Mouse (Mus musculus) kidney, postnatal 4 days (tissue): ENCODE results near the gene Btrc.

ENCODE experiments used
- DNase-seq, 2 experiments: peaks; one replicate each; pipeline ENCODE4 v3.0.0; 2021; ENCODE audit warnings: mixed read lengths in 2 of 2

The Btrc gene

DNA sequence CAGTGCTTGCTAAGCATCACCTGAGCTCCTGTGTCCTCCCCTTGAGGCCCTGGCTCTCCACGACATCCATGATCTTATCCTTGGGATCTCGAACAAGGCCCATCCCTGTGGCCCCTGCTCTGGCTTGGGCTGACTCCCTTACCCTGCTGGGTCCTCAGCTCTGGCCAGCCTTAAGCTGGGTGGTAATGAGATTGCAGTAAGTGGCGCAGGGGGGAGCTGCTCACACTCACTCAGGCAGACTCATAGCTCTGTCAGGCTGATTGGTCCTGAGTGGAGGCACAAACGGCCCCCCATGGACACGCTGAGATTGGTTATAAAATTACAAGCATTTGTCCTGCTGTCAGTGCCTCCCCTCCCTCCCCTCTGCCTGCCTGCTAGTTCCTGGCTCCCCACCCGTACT lies 172.4 kb downstream of the Btrc start:
- no peak for DNase-seq

- peak; percentile 78 to 80 for DNase-seq
These were observed 174.0 kb downstream of the Btrc start for GRCm38 (mm10) chr19:45537505-45537904.

- no peak for DNase-seq
These were observed 177.3 kb downstream of the Btrc start for GRCm38 (mm10) chr19:45540657-45541408.

DNA sequence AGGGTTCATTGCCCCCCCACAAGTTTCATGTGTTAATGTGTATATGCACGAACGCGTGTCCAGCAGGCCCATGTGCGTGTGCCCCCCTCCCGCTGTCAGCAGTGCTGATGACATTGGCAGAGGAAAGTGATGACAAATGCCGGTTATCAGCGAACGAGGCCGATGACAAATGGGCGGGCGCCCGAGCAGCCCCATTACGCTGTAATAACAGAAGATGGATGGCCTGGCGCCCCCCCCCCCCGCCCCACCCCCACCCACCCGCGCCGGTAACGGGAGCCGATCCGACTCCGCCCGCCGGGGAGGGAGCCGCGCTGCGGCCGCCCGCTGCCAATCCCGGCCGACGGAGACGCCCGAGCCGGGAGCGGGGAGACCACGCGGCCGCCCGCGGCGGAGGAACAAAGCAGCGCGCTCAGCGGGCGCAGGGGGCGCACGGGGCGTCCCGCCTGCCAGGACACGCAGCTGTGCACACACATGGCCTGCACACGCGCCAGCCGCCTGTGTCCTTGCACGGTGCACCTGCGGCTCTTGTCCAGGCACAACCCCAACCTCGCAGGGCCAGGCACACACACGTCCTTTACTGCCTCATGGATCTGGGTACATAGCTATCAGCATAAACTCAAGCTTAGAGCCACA lies 178.0 kb downstream of the Btrc start:
- peak; percentile 63 to 73 for DNase-seq

DNA sequence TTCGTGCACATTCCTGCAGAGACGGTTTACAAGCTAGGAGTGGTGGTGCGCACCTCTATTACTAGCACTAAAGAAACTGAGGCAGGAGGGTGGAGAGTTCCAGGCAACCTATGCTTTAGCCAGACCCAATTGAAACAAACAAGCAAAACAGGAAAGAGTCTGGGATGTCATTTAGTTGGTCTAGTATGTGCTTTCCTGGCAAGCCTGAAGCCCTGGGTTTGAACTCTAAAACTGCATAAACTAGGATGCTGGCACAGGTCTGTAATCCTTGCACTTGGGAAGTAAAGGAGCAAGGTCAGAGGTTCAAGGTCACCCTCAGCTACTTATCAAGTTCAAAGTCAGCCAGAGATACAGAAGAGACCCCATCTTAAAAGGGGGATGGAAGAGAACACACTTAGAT lies 178.5 kb downstream of the Btrc start:
- no peak for DNase-seq

DNA sequence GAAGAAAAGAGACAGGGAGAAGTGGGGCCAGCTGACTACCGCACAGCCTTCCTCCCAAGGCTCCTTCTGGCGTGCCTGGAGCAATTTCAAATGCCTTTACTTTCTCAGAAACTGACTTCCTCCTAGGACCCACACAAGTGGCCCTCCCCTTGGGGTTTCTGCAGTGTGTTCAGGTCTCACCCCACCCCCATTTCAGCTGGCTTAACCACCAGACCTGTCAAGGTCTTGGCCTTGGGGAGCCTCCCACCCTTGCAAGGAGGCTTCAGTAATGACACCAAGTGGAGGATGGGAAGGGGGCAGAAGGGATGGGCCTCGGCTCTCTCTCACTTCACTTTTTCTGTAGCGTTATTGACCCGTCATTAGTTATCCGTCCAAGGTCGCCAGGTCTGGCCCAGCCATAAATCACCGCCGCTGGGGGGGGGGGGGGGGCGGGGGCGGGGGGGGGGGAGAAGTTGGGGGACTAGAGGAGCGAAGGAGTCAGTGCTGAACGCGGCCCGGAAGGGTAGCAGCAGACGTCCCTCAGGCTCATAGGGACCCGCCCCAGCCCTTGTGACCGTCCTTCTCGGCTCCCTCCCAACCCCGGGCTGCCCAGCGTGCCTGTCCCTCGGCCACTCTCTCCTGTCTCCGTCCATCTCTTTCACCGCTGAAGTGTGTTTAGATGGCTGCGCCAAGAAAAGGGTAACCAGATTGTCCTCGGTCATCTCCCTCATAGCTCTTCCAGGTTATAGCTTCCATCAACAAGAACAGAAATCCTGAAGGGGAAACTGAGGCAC lies 180.8 kb downstream of the Btrc start:
- peak in 1 of 2 experiments; percentile 50 for DNase-seq

DNA sequence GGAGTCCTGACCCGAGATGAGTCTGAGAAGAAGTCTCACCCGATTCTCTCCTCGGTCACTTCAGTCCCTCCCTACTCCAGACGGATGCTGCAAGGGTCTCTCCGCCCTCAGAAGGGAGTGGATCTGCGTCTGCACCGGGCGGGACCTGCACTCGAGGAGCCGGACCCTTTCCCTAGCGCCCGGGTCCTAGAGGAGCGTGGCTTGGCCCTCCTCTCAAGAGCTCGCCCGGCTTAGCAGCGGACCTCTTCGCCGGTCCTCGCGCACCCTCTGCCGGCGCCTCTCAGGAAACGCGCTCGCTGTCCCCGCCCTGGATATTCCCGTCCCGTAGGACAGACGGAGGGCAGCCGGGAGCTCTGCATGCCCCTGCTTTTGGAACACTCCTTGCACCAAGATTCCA lies 181.4 kb downstream of the Btrc start:
- peak; percentile 87 to 91 for DNase-seq

DNA sequence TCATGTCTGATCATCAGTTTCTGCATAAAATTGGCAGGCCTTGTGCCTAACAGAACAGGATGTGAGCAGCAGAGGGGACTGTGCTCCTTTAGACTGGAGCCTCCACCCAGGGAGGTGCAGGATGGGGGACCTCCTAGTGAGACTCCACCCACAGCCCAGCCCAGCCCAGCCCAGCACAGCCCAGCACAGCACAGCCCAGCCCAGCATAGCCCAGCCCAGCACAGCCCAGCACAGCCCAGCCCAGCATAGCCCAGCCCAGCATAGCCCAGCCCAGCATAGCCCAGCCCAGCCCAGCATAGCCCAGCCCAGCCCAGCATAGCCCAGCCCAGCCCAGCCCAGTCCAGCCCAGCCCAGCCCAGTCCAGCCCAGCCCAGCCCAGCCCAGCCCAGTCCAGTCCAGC lies 184.7 kb downstream of the Btrc start:
- DNase-seq = peak; percentile 58 to 64

DNA sequence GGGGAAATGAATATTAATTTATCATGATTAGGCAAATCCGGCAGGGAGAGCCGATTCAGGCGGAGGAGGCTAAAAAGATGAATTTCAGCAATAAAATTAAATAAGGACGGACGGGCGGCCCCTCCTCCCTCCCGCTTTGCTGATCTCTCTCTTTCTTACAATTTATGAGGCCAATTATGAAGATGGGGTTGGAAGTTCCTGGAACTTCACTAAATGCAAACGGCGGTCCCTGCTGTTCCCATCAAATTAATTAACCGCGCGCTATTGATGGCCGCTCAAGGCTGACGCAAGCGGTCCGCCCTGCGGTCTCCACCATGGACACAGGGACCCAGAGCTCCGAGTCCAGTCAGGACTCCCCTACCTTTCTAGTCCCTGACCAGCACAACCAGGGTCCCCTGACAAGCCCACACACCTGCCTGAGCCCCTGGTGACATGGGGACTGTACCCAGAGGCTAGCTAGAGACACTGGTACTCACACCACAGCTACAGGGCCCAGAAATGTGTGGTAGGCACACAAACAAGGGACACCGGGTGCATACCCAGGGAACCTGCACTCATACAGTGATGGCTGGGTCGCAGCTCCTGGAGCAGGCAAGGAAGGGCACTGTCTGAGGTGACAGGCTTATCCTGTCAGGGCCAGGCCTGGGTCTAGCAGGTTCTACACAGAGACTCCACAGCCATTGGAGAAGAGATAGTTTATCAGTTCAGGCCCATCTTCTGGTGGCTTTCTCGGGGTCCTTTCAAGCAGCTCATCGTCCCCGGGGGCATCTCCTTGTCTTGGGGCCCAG lies 185.8 kb downstream of the Btrc start:
- DNase-seq = peak; percentile 46 to 66

DNA sequence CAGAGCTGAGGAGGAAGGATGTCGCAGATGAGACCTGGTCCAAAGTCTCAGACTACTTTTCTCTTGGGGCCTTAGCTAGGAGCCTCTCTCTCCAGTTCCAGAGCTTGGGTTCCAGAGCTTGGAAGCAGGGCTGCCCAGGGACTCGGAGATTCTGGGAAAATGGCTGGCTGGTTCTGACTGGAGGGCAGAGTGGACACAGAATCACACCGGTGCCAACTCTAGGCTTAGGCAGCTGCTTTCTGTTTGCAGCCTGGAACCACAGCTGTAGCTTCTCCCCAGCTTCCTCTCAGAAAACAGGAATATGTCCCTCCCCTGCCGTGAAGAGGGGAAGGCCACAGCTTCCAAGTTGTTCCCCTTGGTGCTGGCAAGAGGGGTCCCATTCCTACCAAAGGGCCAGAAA lies 186.4 kb downstream of the Btrc start:
- no peak for DNase-seq

DNA sequence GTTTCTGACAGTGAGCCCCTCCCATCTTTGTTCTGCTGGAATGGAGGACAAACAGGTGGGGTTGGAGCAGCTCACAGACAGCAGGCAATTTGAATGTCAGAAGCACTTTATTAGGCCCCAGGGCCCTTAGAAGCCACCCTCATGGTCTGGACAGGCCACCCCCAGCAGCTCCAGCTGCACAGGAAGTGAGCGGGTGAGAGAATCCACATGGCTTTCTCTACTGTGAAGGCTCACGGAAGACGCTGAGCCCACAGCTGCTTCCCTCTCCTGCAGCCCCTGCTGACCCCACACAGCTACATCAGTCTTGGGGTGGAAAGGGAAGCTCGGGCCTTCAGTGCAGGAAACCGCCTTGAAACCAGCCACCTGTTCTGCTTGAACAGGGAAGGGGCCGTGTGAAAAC lies 188.7 kb downstream of the Btrc start:
- peak; percentile 68 to 73 for DNase-seq

- DNase-seq = no peak
These were observed 190.6 kb downstream of the Btrc start for GRCm38 (mm10) chr19:45554136-45554535.

- peak; percentile 90 to 93 for DNase-seq
These were observed 196.8 kb downstream of the Btrc start, which contains the start of the genes Poll and Gm17018 for GRCm38 (mm10) chr19:45560153-45560890. Gene Poll, minus strand, starts transcription at chr19:45560531. Gene Gm17018, plus strand, starts transcription at chr19:45560615.

DNA sequence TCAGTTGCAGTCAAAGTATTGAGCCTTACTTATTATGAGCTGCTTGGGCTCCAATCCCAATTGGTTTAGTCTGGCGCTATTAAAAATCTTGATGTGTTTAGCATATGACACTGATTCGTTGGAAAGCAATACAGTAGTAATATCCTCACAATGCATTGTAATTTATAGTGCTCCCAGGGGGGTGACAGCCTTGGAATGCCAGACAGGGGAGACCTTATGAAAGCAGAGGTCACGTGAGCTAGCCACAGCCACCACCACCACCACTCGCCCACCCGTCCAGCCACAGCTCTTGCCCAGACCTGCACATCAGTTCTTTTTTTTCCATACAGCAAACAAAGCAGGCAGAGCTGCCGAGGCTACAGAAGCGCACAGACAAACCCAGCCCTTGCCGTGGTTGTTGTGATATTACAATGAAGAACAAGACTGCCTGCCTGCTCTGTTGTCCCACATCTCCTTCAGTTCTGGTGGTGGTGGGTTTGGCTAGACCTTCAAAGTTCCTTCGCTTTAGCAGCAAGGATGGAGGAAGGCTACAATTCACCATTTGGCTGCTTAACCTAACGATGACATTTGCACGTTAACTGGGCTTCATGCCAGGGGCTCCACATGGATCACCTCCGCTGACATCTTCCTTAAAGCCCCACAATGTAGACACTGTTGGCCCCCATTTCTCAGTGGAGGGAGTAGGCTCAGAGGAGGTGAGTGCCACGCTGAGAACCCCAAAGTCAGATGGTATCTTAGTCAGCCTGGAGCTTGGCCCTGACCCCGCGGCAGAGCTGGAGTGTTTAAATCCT lies 202.6 kb downstream of the Btrc start:
- DNase-seq = no peak

DNA sequence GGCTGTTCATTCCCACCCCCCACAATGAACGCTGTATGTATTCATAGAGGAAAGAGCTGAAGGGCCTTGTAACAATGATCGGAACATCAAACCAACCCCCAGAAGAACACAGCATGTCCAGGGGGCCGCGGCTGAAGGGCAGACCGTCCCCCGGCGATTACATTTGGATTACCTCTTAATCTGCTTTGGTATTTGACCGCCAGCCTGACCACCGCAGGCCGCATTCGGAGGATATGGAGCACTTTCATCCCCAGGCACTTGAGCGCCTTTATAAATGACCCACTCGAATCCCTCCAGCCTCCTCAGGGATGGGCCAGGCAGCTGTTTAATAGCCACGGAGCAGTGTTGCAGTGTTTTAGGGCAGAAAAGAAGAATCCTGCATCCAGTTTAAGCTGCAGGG lies 203.8 kb downstream of the Btrc start:
- no peak for DNase-seq

- no peak for DNase-seq
These were observed 209.5 kb downstream of the Btrc start for GRCm38 (mm10) chr19:45573033-45573432.

- DNase-seq = peak; percentile 84 to 89
These were observed 210.3 kb downstream of the Btrc start for GRCm38 (mm10) chr19:45573861-45574267.

GRCm38 (mm10) chr19:45574339-45574898 lies 210.9 kb downstream of the Btrc start:
- no peak for DNase-seq

DNA sequence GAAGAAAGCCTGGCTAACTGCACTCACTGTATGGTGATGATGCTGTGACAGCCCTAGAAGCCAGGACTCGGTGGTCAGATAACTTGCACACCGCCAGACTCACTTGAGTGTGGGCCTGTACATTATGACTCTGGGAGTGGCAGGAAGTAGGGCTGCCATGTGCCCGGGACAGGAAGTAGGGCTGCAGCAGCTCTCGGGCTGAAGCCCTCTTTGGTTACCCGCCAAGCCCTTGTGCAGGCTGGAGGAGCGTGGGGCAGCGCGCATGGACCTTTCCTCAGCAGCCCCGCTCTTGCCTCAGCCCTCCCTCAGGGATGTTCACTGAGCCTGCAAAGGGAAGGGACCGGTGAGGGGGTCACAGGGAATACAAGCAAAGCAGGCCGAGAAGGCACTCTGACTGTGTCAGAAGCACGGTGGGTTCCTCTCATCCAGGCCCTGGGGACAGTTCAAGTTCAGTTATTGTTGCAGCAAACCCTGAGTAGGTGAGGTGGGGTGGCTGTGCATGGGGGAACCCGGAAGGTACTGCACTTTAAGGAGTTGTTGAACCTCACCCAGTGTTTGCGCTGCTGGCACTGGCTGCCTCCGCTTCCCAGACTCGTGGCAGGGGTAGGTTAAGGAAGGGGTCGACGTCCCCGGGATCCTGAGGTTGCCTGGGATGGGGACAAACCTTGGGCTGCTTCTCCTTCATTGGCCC lies 211.6 kb downstream of the Btrc start:
- DNase-seq = peak in 1 of 2 experiments; percentile 48

DNA sequence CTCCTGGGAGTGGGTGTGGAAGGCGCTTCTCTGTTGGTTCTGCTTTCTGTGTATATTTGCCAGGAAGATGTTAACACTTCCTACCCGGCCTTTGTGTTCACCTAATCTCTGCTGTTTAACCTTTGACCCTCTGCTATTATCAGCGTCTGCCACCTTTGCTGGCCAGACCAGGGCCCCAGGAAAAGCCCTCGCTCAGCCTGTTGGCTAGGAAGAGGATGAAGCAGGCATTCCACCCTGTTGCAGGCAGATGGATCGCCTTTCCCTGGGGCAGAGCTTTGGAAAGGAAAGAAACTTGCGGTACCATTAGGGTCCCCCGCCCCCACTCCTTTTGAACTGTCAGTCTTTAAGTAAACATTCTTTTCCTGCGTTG lies 212.1 kb downstream of the Btrc start:
- no peak for DNase-seq
